Mouse (Mus musculus) macrophage (primary cell): ENCODE data around the gene Sidt2. TPM values are rescaled to one million over a fixed set of nuclear protein-coding genes. Genes with fewer than 3 reads are reported as not detected.

Experiments
- H3K27ac ChIP-seq: fragments of 350-480 bp; formaldehyde crosslinking; 2 replicates; pipeline ENCODE4 v1.9.0; 2021
- H3K36me3 ChIP-seq: fragments of 350-480 bp; formaldehyde crosslinking; 2 replicates; pipeline ENCODE4 v1.9.0; 2021; ENCODE audit errors: inconsistent target
- H3K4me3 ChIP-seq: fragments of 350-480 bp; formaldehyde crosslinking; 2 replicates; pipeline ENCODE4 v1.9.0; 2021; ENCODE audit errors: inconsistent target
- H3K79me2 ChIP-seq: fragments of 350-480 bp; formaldehyde crosslinking; 2 replicates; pipeline ENCODE4 v1.9.0; 2021; ENCODE audit errors: inconsistent target
- WGBS: methylation state at CpG from one replicate; pipeline ENCODE4 v1.1.7; 2026; ENCODE audit warnings: inconsistent platforms; ENCODE audit not compliant: missing documents; 5-methylcytosine and 5-hydroxymethylcytosine counted together
- polyA plus RNA-seq: library from polyadenylated mRNA; stranded (reverse); fragments of 250-400 nt; gene quantifications from 3 replicates; pipeline ENCODE4 v1.2.4, GENCODE M21; 2018; ENCODE audit warnings: inconsistent platforms

Sidt2 gene
- polyA plus RNA-seq, 1 experiment from 2014 or later = 91.4 TPM

DNA sequence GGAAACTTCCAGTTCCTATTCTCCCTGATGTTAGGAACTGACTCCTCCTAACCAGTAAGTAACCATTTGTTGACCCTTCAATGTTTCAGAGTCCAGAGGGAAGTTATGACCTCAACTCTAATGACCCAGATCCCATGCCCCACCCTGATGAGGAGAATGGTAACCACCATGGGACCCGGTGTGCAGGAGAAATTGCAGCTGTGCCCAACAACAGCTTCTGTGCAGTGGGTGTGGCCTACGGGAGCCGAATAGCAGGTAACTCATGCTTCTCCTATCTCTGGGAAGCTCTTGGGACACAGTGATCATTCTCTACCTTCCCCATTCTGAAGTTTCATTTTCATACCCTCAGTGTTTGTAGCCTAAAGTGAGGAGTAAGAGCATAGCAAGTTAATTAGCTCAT, 44.1 kb downstream of the Sidt2 start:
- Histone ChIP-seq H3K4me3 (no peak overlapping the region), H3K36me3 (peaks cover 68% of the 10 kb centered on the region), H3K27ac (no peak overlapping the region), H3K79me2 (peaks cover 31% of the 10 kb centered on the region)
- WGBS = 59% methylated on average over 3 of the region's 3 CpGs

DNA sequence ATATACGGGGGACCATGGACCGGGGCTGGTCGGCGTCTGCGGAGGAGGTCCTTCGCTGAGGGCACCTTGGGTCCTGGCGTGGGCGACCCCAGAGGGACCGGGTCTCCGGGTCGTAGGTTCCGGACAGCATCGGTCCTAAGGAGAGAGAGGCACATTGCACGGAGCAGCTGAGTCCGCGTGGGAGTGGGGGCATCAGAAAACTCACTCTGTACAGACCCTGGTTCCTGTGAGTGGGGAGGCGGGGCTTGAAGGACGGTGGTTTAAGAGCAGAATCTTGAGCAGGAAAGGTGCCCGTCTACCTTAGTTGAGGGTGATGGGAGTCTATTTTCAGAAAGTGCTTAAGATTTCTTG, 48.0 kb downstream of the Sidt2 start:
- Histone ChIP-seq H3K27ac (peak overlapping the region; percentile 91), H3K4me3 (peak overlapping the region; percentile 92), H3K79me2 (peaks cover 62% of the 10 kb centered on the region), H3K36me3 (peaks cover 28% of the 10 kb centered on the region; the same call in 1 of the 2 replicates)
- WGBS = 2% methylated on average over 19 of the region's 19 CpGs

DNA sequence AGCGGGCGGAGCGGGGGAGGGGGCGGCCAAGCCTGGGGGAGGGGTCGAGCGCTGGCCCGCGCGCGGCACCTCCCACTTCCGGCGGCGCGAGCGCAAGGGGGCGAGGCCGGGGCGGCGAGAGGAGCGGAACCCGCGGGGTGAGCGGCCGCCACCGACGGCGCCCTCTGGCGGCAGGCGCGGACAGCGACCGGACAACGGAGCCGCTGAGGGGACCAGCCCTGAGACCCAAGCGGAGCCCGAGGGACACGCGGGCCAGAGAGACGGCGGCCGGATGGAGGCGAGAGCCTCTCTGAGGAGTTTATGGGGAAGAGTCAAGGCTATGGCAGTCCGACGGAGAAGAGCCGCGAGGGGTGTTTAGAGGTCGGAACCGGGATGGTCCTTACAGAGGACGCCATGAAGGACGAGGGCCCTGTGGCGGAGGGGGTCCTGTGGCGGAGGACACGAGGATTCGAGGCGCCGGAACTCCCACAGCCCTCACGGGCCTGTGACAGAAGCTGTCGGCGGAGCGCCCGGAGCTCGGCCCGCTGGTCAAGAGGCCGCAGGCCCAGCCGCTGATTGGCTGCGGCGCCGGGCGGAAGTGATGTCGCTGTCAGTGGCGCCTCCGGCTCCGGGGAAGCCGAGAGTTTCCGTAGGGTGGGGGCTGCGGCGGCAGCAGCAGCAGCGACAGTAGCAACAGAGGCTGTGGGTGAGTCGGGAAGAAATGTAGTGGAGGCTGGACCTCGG, 48.5 kb downstream of the Sidt2 start, which contains the start of the genes Pcsk7 and Rnf214:
Gene Pcsk7, plus strand, starts transcription at position 143 of the 723 bp plus-strand sequence.
Gene Rnf214, minus strand, starts transcription at position 557 of the 723 bp plus-strand sequence.
- peak within 1 kb of the TSS; percentile 92 for H3K4me3 ChIP-seq
- 0% methylated on average over 76 of the region's 80 CpGs for WGBS
- H3K36me3 ChIP-seq = peaks cover 26% of the 10 kb centered on the region; the same call in 1 of the 2 replicates
- H3K27ac ChIP-seq = peak within 1 kb of the TSS; percentile 91
- H3K79me2 ChIP-seq = peaks cover 62% of the 10 kb centered on the region

DNA sequence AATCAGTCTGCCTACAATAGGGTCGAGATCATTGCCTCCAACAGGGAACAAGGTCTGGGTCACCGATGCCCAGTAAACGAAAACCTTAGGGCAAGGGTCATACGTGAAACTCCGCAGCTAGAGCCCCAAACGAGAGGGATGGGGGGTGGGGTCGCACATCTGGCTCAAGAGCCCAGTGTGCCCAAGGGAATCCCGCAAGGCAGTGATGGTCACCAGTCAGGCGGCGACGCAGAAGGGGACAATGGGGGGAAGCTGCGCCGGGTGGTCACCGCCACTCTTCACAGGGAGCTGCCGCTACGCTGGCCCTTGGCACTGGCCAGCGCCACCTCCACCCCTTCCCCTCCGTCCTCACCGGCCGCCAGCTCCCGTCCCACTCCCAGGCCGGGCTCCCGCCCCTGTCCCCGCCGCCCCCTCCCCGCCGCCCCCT, 49.2 kb downstream of the Sidt2 start:
- Histone ChIP-seq H3K79me2 (peaks cover 62% of the 10 kb centered on the region), H3K4me3 (peak overlapping the region; percentile 69), H3K27ac (no peak overlapping the region), H3K36me3 (peaks cover 22% of the 10 kb centered on the region; the same call in 1 of the 2 replicates)
- WGBS = 0% methylated on average over 13 of the region's 27 CpGs

DNA sequence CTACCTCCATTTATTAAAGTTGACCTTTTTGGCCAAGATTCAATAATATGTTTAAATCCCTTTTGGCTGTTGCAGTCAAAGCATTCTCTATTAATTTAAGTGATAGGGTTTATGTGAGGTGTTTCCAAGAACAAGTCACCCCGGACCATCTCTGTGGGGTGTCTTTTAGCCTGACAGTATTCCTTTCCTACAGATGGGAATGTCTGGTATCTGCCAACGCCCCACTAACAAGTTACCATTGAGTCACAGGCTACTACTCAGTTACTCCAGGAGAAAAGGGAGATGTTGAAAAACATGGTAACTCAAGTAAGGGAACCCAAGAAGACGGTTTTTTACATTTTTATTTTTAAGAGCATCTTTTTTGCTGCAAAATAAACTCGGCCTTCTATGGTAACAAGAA, 49.9 kb downstream of the Sidt2 start:
- WGBS = 90% methylated on average over 4 of the region's 4 CpGs

DNA sequence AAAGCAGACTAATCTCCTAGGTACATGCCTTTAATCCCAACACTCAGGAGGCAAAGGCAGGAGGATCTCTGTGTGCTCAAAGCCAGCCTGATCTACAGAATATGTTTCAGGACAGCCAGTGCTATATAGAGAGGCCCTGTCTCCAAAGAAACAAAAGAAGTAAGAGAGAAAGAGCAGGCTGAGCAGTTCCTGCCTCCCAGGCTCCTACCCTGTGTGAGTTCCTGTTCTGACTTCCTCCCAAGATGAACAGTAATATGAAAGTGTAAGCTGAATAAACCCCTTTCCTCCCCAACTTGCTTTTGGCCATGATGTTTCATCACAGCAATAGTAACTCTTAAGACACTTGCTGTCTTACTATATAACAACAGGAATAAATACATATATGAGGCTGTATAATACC, 61.4 kb downstream of the Sidt2 start:
- Histone ChIP-seq H3K79me2 (peaks cover 7% of the 10 kb centered on the region; the same call in 1 of the 2 replicates), H3K36me3 (peaks cover 38% of the 10 kb centered on the region; the same call in 1 of the 2 replicates), H3K4me3 (no peak overlapping the region), H3K27ac (peak overlapping the region; percentile 57)

More for the DNA sequence above, 49.9 kb downstream of the Sidt2 start:
- Histone ChIP-seq H3K79me2 (peaks cover 62% of the 10 kb centered on the region), H3K27ac (no peak overlapping the region), H3K4me3 (peak overlapping the region; percentile 69), H3K36me3 (peaks cover 15% of the 10 kb centered on the region; the same call in 1 of the 2 replicates)

Other genes with a start within 250 kb of the Sidt2 start
- 17.0 to 35.2 TPM (median 22.0 TPM) in 3 replicates for gene Cep164, start 126.6 kb downstream of the Sidt2 start, polyA plus RNA-seq
- 2.6 to 4.8 TPM (median 4.1 TPM) in 3 replicates for gene Bace1, start 116.7 kb downstream of the Sidt2 start, polyA plus RNA-seq
- gene Pcsk7, start 48.8 kb downstream of the Sidt2 start, polyA plus RNA-seq = 11.9 to 20.7 TPM (median 16.3 TPM) in 3 replicates
- gene Rnf214, start 48.3 kb downstream of the Sidt2 start, polyA plus RNA-seq = 17.7 to 39.2 TPM (median 25.2 TPM) in 3 replicates
- gene Tagln, start 19.2 kb downstream of the Sidt2 start, polyA plus RNA-seq = 0.29 to 2.3 TPM in 2 of 3 replicates, not detected in the other
- 39.7 to 51.8 TPM (median 44.3 TPM) in 3 replicates for gene Pafah1b2, start 57.4 kb upstream of the Sidt2 start, polyA plus RNA-seq
- 23.4 to 34.1 TPM (median 27.7 TPM) in 3 replicates for gene Sik3, start 57.6 kb upstream of the Sidt2 start, polyA plus RNA-seq